Mouse (Mus musculus) intestine, embryonic 14.5 days (tissue): ENCODE measurements around the gene Vmn1r63. TPM values are rescaled to one million over a fixed set of nuclear protein-coding genes. Genes with fewer than 3 reads are reported as not detected.
"Not testable (repeated sequence)": the region's sequence is repeated elsewhere in the genome, so short reads cannot be mapped to it uniquely, and the experiment has no call there.

Experiments
- ATAC-seq: fragments of 200-750 bp; cut with Nextera tagmentation; replicated peaks from 2 replicates; pipeline ENCODE4 v1.8.0; 2017; ENCODE audit warnings: low read depth, moderate number of reproducible peaks, moderate TSS enrichment, moderate library complexity; ENCODE audit not compliant: low FRiP score, low TSS enrichment
- DNase-seq: peaks from one replicate; pipeline ENCODE4 v3.0.0-alpha.2; 2018; ENCODE audit warnings: low spot score
- H3K27ac ChIP-seq: fragments of 300-500 bp; sonication (generic); 2 replicates; pipeline ENCODE4 v1.5.1; 2014; ENCODE audit warnings: low read depth, mild to moderate bottlenecking, control low read depth
- H3K27me3 ChIP-seq: fragments of 300-500 bp; sonication (generic); replicated peaks from 2 replicates; pipeline ENCODE4 v1.6.1; 2014; ENCODE audit warnings: low read length, control low read depth; ENCODE audit not compliant: control insufficient read depth, insufficient read depth
- H3K36me3 ChIP-seq: fragments of 300-500 bp; sonication (generic); 2 replicates; pipeline ENCODE4 v1.6.1; 2014; ENCODE audit warnings: low read length, control low read depth; ENCODE audit not compliant: control insufficient read depth, insufficient read depth
- H3K4me1 ChIP-seq: fragments of 300-500 bp; sonication (generic); replicated peaks from 2 replicates; pipeline ENCODE4 v1.6.1; 2014; ENCODE audit warnings: low read length, control low read depth, mixed read lengths; ENCODE audit not compliant: control insufficient read depth, insufficient read depth
- H3K4me2 ChIP-seq: fragments of 300-500 bp; sonication (generic); 2 replicates; pipeline ENCODE4 v1.6.1; 2014; ENCODE audit warnings: low read length
- H3K4me3 ChIP-seq: fragments of 300-500 bp; sonication (generic); 2 replicates; pipeline ENCODE4 v1.5.1; 2014; ENCODE audit warnings: low read depth, low read length, control low read depth, mixed read lengths
- H3K9ac ChIP-seq: fragments of 300-500 bp; sonication (generic); 2 replicates; pipeline ENCODE4 v1.6.1; 2014; ENCODE audit warnings: mild to moderate bottlenecking, low read length
- H3K9me3 ChIP-seq: fragments of 300-500 bp; sonication (generic); 2 replicates; pipeline ENCODE4 v1.6.1; 2016; ENCODE audit warnings: low read length, control low read depth; ENCODE audit not compliant: control insufficient read depth
- WGBS: fragments of 180-500 bp; shearing (Covaris S2); extraction: QIAGEN DNeasy Blood & Tissue Kit; methylation state at CpG from one replicate; pipeline ENCODE4 v1.1.7; 2014; 5-methylcytosine and 5-hydroxymethylcytosine counted together
- polyA plus RNA-seq: library from polyadenylated mRNA; unstranded; fragments of >200 nt; fragmentation: Nextera tagmentation; extraction: Ambion mirVana; gene quantifications from 2 replicates; pipeline ENCODE4 v1.2.1, GENCODE M21; 2014

The Vmn1r63 gene
- polyA plus RNA-seq = not detected in 2 replicates

DNA sequence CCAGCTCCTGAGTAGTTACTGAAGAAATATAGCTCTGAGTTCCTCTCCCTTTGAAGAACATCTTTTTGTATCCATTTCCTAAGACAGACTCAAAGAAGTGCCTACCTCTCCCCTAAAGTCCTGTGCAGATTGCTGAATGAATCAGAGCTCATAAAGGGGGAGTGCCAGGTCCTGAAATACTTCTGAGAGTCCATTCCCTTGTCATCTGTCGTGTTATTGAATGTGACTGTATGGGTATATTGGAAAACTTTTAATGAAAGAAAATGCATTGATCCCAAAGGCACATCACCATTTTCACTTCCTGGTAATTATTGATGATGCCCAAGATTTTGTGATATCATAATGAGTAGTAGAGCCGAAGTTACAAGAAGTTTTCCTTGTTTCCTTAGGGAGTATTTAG is at the start of gene Vmn1r63:
Vmn1r63 (minus strand) TSS at position 101 of the 400 bp plus-strand sequence.
- not testable (repeated sequence) for H3K4me2 ChIP-seq, H3K36me3 ChIP-seq

More for the DNA sequence above, at the start of gene Vmn1r63:
- H3K4me3 ChIP-seq, H3K9ac ChIP-seq, H3K27me3 ChIP-seq, ATAC-seq, H3K4me1 ChIP-seq, DNase-seq, H3K9me3 ChIP-seq, H3K27ac ChIP-seq: not testable (repeated sequence)
- no CpG with 5 or more reads among the region's 2 CpGs for WGBS

Other genes starting within 250 kb of the Vmn1r63 start
- gene Vmn1r61, start 192.2 kb downstream of the Vmn1r63 start, polyA plus RNA-seq = not detected in 2 replicates
- gene Vmn1r62, start 131.8 kb downstream of the Vmn1r63 start, polyA plus RNA-seq = not detected in 2 replicates
- gene Vmn1r64, start 79.1 kb upstream of the Vmn1r63 start, polyA plus RNA-seq = not detected in 2 replicates
- not detected in 2 replicates for gene Vmn1r65, start 205.6 kb upstream of the Vmn1r63 start, polyA plus RNA-seq
- not detected in 2 replicates for gene Nlrp4c, start 239.7 kb upstream of the Vmn1r63 start, polyA plus RNA-seq